Mouse (Mus musculus) cerebellum, adult (tissue): ENCODE measurements around the gene Nol4l.
A peak's percentile ranks its signal among the peaks of the same experiment; 100 is the strongest.

ENCODE experiments used
- ATAC-seq: cut with Nextera tagmentation; 2 replicates; pipeline ENCODE4 v1.9.2; 2017; ENCODE audit warnings: mild to moderate bottlenecking, moderate library complexity, mixed read lengths; ENCODE audit not compliant: insufficient number of reproducible peaks, low FRiP score, low TSS enrichment

Nol4l gene

DNA sequence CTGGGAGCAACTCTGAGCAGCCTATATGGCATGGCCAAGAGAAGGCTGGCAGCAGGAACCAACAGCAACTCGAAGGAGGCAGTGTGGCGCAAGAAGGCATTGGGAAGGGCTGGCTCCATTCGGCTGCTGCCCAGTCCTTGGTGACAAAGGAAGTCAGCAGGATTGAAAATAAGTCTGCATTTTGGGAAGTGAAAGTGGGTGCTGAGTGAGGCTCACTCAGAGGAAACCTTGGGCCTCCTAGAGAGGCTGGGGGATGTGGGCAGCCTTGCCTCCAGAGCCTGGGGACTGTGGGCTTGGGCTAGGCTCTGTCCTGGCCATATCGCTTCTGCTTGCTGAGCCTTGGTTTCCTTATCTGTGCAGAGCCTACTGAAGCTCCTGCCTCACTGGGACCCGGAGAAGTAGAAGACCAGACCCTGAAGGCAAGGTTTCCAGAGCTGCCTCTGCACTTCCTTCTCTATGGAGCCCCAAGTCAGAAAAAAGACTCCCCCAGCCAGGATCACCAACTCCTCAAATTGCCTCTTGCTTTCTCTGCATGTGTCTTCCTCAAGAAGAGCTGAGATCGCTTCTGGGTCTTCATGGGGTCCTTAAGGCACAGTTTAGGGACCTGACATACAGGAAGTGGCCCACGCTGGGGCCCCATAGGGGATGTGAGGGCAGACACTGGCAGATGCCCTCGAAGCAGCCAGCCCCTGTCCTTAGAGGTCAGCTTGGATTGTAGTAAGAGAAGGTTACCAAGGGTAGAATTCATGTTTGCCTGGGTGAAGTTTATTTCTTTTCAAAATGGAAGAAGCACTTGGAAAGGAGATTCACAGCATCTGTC, 14.3 kb upstream of the Nol4l start:
- no peak for ATAC-seq

DNA sequence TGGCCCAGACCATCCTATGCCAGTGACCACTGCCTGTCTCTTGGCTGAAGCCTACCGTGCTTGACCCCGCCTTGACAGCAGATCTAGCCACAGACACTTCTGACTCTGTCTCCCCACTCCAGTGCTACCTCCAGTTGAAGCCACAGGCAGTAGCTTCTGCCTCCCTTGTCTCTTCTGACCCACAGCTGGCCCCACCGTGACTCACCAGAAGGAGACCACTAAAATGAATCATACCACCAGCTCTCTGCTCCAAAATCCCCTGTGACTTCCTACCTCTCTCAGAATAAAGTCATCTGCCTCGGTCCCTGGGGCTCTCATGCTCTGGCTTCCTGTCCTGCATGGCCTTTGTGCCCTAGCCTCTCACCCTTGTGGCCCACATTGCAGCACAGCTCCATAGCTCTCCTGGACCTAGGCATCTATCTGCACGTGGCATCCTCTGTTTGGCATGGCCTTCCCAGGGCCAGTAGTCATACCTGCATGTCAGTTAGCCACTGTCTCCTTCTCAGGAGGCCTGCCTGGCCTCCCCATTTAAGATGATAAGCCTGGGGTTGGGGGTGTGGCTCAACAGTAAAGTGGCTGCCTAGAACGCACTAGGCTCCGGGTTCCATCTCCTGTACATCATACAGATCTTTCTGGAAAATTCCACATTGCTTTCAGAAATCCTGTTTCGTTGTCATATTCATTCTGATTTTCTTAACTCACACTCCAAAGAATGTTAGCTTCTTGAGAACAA, 13.3 kb upstream of the Nol4l start:
- ATAC-seq = no peak

DNA sequence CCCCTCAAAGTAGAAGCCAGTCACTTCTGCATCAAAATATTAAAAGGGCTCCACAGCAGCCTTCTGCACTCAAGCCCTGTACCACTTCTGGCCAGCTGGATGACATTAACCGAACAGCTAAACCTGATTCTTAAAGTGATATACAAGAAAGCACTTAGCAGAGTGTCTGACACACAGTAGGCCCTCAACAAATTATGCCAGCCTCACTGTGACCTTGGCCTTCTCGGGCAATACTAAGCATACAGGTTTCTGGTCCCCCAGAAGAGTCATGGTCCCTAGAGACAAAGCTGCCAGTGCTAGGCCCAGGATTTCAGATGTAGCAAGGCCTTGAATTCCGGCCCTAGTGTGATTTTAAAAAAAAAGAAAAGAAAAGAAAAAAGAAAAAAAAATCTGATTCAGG, 9.1 kb upstream of the Nol4l start:
- no peak for ATAC-seq

DNA sequence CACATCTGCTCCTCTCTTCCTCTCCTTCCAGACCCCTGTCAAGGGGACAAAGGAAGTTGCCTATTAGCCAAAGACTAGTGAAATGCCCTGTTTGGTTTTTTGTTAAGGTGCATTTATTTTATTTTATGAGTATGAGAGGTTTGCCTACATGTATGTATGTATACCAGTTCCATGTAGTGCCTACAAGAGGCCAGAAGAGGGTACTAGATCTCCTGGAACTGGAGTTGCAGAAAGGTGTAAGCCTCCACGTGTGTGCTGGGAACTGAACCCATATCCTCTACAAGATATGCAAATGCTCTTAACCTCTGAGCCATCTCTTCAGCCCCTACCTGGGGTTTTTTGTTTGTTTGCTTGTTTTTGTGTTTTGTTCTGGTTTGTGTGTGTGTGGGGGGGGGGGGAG, 4.2 kb upstream of the Nol4l start:
- ATAC-seq = no peak

DNA sequence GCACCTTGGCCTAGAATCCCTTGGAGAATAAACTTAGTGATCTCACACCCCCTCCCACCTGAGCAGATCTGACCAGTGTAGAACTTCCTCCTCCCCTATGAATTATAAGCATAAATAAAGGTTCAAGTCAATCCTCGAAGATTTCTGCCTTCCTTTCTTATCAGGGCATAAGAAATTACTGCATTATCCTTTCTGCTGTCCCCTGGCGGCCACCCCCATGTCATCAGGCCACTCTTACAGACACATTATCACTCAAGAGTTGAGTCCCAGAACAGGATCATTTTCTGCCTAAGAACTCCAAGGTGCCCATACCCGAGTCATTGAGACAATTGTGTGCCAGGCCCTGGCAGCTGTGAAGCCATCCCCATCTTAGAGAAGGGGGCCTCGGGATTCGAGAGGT, 1.2 kb upstream of the Nol4l start:
- ATAC-seq = no peak

DNA sequence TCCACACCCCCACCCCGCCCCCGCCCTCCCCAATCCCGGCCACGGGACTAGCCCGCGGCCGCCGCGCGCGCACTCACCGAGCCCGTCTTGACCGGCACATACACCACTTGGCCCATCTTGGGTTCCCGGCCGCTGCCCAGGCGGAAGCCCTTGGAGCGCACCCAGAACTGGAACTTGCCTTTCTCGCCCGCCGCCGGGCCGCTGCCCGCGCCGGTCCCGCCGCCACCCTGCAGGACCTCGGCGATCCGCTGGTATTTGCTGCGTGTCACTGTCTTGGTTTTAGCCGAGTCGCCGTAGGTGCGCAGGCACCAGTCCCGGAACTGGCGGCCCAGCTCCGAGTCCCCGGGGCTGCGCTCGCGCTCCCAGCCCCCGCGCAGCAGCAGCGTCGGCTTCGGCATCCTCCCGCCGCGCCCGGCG, 398 bp downstream of the Nol4l start:
- ATAC-seq = peak; percentile 5; the same call in 1 of the 2 replicates

DNA sequence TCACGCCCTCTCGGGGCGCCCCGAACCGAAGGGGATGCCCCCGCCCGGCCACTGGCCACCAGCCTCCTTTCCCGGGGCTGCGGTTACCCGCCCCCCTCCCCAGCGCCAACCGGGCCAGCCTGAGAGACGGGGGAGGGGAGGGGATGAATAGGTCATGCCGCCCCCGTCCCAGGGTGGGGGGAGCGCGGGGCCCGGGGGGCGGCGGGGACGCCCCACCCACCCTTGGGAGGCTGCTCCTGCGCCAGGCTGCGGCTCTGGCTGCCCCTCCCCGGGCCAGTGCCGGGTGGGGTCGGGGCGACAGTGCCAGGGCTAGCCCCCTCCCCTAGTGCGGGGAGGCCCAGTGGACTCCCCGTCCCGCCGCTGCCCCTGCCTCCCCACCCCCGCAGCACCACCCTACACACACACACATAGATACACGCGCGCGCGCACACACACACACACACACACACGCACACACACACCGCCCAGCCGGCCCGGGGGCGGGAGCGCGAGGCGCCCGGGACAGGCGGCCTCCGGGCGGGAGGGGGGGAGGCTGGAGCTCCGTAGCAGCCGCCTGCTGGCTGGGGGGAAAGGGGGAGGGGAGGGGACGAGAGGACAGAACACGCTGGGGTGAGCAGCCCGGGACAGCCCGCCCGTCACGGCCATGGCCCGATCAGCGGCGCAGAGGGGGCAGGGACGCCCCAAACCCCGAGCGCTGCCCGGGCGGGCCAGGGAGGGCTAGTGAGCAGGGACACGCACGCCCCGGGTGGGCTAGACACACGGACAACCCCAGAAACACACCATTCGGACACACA, 1.0 kb downstream of the Nol4l start:
- no peak for ATAC-seq

DNA sequence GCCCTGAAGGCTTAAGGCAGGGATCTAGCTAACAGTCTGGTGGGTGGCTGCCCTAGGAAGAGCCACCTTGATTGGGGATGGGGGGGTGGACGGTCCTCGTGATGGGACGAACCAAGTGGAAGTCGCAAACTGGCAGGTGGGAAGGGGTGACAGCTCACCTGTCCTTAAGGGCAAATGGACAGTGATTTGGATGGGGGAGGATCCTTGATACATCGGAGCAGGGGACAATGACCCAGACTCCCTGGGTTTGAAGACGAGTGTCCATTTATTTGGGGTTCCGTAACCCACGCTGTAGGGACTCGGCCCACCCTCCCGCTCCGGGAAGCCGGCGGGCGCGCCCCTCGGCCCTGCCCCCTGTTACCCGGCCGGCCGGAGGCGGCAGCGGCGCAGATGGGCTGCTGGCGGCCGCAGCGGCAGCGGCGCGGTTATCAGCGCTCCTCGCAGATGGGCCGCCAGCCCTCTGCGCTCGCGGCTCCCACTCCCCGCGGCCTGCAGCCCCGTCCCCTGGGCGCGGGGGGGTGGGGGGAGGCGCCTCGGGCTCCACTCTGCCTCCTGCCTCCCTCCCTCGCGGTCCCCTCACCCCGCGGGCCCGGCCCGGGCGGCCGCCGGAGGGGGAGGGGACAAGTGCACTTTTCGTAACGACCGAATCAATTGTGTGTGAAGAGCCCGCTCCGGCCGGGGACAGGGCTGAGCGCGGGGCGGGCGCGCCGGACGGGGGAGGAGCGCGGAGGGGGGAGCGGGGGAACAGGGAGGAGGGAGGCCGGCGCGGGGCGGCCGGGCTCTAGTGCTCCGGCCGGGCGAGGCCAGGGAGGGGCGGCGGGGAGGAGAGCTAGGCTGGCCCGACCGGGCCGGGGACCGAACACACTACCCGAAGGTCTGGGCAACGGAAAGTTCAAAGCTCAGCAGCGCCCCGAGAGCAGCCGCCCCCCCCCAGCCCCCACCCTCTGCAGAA, 1.9 kb downstream of the Nol4l start:
- no peak for ATAC-seq

DNA sequence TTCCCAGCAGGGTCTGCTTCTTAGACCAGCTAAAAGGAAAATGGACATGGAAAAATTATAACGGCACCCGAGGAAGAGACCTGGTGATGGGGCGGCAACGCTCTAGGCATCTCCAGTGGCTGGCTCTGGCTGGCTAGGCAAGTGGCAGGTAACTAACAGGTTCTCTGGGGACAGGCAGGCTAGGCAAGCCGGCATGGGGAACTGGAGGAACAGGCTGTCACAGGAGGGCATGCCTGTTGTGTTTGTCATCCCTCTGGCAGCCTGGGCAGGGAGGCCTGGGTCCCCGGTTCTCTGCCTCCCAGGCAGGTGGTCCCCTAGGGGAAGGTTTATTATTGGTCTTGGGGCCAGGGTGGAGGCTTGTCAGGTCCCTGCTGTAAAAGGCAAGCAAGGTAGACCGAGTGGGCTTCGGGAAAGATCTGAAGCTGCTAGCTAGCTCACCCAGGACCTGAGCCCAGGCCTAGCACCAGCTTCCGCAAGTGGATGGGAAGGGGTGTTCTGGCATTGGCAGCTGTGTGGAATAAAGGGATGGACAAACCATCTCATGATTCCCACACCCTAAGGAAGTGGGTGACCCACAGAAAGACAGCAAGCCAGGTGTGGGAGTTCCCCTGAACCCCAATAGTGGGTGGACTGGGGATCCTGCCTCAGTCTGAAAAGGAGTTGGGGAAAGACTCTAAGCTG, 2.8 kb downstream of the Nol4l start:
- no peak for ATAC-seq

DNA sequence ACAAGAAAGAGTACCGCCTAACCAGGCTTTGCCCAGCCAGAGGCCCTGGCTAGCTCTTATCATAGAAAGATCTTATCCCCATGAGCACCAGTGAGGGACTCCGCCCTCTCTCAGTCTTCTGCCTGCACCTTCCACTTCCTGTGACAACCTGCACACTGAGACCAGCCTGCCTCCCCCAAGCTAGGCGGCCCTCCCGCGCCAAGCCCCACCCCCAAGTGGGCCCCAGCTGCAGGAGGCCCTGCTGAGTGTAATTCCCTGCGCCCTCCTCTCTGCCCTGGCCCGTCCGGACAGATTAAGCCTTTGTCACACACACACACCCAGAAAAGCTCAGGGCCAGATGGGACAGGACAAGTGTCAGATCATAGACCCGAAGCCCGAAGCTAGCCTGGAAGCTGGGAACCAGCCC, 3.9 kb downstream of the Nol4l start:
- ATAC-seq = no peak

DNA sequence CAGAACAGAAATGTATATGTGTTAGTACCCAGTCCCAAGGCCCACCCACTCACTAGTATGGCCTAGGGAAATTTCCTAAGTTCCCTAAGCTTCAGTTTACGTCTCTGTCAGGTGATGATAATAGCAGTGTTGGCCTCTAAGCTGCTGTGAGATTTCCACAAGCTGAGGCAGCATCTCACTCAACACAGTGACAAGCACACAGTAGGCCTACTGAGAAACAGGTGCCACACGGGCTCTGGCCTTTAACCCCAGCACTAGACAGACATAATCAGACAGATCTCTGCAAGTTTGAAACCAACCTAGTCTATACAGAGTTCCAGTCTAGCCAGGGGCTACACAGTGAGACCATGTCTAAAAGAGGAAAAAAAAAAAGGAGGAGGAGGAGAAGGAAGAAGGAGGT, 5.0 kb downstream of the Nol4l start:
- no peak for ATAC-seq

DNA sequence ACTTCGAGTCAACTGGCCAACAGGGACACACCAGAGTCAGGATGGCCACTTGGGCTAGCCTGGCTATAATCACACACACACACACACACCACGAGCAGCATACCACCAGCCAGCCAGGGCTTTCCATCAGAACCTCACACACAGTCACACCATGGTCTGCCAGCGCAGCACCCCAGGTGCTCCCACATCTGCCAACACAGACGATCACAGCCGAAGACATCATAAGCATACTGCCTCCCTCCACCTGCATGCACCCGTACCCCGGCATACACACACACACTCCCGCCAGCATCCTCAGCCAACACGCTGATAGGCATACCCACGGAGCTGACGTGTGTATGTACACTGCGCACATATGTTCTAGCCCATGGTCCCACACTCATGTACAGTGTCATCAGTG, 6.1 kb downstream of the Nol4l start:
- no peak for ATAC-seq

DNA sequence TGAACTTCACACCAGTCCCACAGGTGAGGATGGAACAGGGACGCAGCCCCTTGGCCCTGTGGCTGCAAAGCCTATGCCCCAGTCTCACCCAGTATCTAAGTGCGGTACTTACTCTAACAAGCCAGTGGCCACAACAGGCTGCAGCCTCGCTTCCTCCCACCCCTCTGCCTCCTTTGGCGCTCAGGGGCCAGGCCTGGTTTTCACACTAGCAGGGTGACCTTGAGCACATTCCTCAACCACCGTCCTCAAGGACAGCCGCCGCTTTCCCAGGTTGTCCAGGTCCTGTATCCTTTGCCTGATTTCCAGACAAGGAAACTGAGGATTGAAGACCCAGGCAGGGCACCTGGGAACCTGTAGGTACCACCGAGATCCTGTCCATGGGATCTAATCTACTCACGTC, 6.6 kb downstream of the Nol4l start:
- ATAC-seq = no peak

DNA sequence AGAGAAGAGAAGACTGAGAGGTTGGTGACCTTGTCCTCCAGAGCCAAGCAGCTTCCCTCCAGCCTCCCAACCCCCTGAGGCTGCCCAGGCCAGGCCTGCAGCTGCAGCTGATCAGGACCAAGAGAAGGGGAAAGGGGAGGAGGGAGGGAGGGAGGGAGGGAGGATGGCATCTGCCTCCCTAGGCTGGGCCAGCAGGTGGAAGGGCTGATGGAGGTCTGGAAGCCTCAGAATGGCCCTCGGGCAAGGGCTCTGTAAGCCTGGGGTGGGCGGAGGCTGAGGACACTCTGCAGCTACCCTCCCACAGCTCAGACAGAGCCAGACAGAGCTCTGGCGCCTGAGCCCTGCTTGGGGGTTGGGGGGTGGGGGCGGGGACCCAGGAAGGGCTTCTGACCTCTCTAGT, 7.5 kb downstream of the Nol4l start:
- ATAC-seq = no peak

DNA sequence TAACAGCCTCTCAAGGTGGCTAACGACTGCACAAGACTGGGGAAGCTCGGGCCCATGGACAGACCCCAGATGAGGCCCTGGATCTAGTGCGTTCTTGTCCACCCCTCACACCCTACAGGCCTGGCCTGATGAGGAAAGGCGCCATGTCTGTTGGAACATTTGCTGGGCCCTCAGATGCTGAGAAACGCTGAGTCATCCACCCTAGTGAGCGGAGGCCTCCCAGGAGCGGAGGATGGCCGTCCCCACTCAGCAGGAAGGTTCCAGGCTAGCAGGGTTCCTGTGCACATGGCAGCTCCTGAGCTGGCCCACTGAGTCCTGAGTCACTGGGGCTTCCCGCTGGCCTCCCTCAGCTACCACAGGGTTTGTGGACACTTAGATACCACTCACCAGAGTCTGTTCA, 9.7 kb downstream of the Nol4l start:
- ATAC-seq = no peak

DNA sequence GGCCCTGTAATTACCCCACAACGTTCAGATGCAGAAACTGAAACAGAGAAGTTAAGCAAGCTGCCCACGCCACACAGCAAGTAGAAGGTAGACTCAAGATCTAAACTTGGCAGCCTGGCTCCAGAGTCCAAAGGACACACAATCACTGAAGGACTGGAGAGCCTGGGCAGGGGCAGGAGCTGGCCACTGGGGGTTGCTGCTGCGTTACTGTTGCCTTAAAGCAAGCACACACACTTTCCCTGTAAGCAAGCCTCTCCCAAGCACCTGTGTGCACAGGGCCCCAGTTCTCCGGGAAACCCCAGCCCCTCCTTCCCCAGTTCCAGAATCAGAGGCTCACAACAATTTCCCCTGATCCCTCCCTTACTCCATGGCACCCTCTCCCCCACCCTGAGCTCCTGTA, 12.8 kb downstream of the Nol4l start:
- no peak for ATAC-seq

DNA sequence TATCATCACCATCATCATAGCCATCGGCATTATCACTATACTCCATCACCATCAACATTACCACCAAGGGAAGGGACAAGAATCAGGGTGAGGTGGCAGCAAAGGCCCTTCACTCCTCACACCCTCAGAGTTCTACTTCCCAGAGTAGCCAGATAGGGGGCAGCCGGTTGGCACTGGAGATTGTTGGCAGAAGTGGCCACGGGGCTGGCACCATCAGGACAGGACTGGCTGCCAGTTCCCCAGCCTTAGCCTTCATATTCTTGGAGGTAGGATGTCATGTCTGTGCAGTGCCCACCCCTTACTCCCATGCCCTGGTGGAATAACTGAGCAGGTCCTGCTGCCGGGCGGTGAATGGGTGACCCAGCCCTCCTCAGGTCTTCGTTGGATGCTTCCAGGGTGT, 14.2 kb downstream of the Nol4l start:
- peak; percentile 6; the same call in 1 of the 2 replicates for ATAC-seq

DNA sequence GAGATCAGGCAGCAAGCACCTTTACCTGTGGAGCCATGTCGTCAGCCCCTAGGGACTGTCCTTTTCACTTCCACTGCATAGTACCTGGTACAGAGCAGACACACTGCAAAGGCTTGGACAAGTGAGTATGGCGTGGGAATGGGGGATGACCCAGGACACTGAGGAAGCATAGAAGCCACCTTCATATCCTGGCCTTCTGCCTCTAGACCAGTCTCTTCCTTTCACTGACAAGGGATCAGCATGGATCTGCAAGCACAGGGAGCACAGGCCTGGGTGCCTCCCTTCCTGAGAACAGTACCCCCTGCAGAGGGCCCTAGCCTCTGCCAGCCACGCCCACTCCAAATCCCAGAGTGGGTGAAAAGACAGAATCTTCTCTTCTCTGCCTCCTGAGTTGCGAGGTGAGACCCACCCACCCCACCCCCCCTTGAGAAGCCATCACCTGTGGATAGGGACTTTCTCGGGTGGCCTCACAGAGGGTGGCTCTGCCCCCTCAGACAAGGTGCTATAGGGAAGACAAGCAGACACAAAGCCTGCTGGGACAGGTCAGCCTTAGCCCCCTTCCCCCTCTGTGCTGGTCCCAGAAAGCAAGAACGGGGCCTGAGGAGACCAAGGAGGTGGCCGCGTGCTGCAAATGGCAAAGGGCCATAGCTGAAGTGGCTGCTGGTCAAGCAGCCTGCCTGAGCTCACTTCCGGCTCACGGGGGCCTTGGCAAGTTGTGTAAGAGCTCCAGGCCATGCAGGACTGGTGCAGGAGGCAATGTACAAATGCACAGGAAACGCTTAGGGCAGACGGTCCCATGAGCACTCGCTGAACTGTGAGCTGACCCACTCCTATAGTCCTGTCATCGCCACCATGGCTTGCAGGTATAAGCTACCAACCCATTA, 15.0 kb downstream of the Nol4l start:
- no peak for ATAC-seq

DNA sequence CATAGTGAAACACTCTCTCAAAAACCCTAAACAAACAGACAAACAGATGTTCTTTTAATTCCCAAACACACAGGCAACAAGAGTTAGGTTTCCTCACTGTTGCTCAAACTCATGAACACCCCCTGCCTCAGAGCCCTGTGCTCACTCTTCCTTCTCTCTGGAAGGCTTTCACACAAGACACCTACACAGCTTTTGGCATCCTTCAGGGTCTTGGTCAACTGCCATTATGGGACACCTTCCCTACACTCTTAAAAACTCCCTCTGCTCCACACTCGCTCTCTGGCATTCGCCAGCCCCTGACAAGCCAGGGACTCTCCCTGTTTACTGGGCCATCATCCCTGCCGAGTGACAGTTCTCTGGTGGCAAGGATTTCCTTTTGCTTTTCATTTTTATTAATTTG, 15.8 kb downstream of the Nol4l start:
- ATAC-seq = no peak
